Mouse (Mus musculus): ENCODE data around the gene Mettl25.

The Mettl25 gene

GRCm38 (mm10) chr10:105840928-105841888, at the start of gene Mettl25, which contains the start of gene Ccdc59:
TSS of gene Mettl25 (minus strand) at chr10:105841380.
TSS of gene Ccdc59 (plus strand) at chr10:105841067.
- peak; percentile 97 to 98 for DNase-seq

DNA sequence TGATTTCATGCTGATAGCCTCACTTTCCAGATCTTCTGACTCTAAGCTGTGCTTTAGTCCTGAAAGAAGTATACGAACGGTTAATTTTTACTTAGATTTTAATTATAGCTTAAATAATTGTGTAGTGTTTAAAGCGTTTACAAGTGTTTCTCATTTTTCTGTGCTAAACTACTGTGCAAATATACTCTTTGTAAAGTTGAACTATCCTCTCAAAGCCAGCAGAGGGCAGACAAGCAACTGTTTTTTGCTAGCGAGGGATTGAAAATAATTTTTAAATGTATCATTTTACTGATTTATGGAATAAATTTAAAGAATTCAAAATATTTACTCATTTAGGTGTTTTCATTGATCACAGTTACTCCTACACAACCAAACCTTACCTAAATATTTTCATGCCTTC, 26.1 kb upstream of the Mettl25 start:
- DNase-seq = peak; percentile 48 to 62

DNA sequence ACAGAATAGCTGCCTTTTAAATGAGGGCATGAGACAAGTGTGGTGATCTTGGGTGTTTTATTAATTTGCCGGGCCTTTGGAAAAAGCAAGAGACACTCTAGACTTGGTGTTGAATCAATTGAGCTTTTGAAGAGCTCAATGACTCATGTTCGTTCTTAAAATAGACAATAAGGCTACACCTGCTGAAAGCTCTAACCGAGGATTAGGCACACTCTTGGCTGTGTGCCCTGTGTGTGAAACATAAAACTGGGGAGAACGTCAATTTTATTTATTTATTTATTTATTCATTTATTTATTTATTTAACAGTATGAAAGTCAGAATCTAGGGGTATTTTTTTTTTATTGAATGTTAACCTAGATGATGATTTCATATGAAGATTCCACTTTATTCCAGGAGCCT, 10.0 kb upstream of the Mettl25 start:
- peak in 1 of 2 experiments; percentile 21 for DNase-seq

- DNase-seq = peak; percentile 50 to 62
Observed at GRCm38 (mm10) chr10:105850286-105850685, 9.1 kb upstream of the Mettl25 start.

DNA sequence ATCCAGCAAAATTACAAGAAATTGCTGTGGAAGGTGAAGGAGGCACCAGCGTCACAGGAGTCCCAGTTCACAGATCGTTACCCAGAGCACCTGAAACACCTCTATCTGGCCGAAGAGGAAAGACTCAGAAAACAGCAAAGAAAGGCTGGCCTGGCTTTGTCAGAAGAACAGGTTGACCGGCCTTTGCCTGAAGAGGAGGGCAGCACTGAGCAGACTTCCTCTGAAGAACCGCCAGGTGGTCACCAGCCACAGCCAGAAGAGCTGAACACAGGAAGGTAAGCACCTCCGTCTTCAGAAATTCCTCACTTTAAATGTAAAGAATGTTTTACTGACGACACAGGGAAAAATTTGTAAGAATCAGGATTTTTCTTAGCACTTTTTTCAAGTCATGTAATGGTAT, 1.4 kb upstream of the Mettl25 start:
- DNase-seq = peak; percentile 18 to 19

DNA sequence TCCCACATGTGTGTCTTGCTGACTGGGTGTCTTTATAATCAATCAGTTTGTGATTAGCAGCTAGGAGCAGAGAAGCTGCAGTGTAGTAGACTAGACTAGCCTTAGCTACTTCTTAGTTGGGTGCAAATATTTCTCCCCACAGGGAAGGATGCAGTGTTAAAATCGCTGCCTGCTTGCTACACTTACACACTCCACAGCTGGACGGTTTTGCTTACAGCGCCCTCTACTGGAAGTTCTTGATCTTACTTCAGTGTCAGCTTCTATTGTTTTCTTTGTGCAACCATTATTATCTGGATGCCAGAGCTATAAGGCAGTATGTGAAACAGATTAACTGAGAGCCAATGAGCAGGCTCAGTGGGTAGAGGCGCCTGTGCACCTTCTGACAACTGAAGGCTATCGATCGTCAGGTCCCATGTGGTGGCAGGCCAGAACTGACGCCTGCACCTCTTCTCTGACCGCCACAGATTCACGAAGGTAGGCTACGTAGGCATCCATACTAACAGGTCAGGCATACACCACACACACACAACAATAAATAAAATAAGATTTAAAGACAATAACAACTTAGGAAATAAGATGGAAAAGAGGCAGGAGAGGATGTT, 6.5 kb downstream of the Mettl25 start:
- peak; percentile 23 to 39 for DNase-seq

- DNase-seq = no peak
Observed at GRCm38 (mm10) chr10:105806259-105807010, 34.7 kb downstream of the Mettl25 start.

GRCm38 (mm10) chr10:105803461-105803860, 37.7 kb downstream of the Mettl25 start:
- no peak for DNase-seq

GRCm38 (mm10) chr10:105802132-105802531, 39.0 kb downstream of the Mettl25 start:
- DNase-seq = no peak

GRCm38 (mm10) chr10:105801147-105801546, 40.0 kb downstream of the Mettl25 start:
- DNase-seq = no peak

DNA sequence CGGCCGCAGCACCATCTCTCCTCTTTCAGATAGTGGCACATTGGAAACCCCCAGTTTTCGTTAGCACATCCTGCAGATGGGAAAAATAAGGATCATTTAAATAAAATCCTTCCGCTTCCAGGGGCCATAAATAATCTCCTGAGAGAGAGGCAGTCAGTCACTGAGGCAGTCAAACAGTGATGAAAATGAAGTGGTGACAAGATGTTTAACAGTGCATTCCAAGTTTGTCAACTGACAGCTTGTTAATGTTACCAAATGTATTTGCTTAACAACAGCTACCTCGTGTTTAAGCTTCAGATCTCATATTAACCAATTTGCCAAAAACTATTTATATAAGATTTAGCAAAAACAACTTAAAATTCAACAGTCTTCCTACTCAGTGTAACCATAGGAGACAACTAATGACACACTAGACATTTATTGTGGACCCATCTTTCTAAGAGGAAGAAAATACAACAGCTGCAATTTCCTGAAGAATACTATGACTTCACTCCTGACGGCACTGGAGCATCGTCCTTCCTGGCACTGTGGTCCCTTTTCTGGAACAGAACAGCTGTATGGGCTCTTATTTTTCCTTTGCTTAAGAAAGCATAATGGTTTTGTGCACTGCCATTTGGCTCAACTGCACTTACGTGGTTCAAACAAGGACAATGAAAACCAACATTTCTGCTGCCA, 43.8 kb downstream of the Mettl25 start:
- DNase-seq = no peak

DNA sequence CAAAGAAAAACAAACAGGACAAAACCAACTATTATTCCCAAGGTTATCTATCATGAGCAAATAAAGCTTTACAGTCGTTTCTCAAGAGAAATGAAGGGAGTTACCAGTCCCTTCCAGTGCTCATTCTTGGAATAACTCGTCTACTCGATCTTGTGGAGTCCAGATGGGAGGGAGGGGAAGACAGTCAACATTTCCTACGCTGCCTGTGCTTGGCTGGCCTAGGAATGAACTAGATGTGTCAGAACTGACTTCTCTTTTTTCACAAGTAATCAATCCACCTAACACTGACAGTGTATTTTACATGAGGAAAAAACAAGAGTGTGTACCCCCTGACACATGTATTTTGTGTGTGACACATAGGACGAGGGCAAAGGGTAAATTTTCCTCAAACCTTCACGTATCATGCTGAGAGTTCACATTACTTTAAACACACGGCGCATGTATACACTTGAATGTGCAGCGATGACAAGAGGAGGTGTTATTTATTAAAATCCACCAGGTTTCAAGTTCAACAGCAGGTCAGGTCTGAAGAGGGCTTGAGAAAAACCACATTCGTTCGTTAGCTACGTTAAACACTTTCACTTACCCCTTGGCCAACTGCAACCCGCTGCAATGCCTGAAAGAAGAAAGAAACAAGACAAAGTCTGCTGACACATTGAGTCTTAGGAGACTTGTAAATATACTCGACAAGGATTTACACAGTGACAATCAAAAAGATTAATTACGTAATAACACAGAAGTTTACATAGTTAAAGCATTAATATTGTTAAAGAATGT, 47.2 kb downstream of the Mettl25 start:
- DNase-seq = no peak

DNA sequence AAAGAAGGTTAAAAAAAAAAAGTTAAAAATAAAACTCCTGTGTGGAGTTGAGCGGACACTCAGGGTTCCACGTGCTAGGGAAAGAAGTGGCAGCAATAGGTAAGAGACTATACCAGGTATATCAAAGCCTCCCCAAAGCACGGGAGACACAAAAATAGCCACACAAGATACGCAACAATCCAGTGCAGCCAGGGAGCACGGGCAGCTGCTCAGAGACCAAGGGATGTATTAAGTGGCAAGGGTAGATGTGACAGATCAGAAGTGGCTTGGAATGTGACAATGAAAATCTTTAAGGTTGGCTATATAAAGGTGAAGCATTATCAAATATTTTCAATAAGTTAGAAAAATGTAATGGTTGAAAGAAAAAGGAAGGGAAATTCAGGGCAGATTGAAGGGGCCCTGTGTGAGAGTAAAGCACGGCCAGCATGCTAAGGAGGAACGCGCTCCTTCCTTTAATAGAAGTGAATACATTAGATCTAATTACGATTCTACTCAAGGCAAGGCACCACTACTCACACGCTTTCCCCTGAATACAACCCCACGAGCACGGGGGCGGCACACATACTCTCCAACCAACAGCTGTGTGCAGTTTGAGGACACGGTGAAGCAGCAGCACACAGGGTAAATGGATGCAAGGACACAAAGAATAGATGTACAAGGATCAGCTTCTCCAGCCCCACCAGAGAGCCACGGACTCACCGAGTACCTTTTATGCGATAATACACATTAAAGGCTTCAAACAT, 52.3 kb downstream of the Mettl25 start:
- DNase-seq = peak in 1 of 2 experiments; percentile 22

- DNase-seq = peak in 1 of 2 experiments; percentile 10
Observed at GRCm38 (mm10) chr10:105783766-105784165, 57.4 kb downstream of the Mettl25 start.

GRCm38 (mm10) chr10:105774382-105774781, 66.8 kb downstream of the Mettl25 start:
- DNase-seq = peak; percentile 90 to 91

DNA sequence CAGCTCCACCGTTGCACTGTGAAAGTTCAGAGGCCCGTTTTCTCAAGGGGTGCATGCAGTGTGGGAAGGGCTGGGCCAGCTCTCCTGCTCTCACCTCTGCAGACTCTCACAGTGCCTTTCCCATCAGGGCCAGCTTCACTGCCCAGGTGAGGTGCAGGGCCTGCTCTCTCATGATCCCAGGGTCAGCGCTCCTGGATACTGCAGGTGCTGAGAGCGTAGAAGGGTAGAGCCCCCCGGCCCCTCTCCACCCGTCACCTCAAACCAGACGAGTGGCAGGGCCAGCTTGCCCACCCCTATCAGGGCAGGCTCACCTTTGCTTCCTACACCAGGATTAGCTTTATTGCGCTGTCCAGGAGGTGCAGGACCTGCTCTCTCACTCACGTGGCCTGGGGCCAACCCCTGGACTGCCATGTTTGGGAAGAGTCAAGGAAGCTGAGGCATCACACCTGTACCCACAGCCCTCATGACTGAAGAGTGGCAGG, 68.3 kb downstream of the Mettl25 start:
- peak; percentile 5 to 13 for DNase-seq

DNA sequence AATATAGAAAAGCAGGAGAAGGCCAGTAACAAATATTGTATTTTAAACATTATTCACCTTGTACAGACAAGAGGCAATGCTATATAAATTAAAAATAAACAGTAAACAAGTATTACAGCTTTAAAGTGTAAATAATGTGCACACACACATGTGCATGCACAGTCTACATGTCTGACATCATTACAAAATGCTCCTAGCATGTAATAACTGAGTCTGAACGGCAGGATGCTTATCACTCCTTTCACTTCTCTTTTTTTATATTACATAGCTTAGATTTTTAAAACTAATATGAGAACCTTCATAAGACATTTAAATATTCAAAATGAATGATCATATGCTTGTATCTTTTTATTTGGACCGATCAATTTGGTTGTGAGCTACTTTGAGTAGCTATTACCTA, 77.2 kb downstream of the Mettl25 start:
- no peak for DNase-seq

DNA sequence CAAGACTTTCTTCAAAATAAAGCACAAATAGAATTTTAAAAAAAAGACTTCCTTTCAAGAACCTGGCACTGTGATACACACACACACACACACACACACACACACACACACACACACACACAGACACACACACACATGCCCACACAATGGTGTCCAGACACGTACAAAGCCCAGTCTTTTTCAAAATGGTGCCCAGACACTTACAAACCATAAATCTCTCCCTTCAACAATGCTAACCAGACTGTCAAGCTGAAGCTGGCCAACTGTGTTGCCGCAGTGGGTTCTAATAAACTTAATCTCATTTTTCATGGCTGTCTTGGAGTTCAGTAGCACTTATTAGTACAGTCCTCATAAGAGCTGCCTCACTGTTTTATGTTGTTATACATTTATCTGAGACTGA, 80.7 kb downstream of the Mettl25 start:
- DNase-seq = no peak

- DNase-seq = no peak
Observed at GRCm38 (mm10) chr10:105760046-105760445, 81.1 kb downstream of the Mettl25 start.

GRCm38 (mm10) chr10:105753831-105754605, 87.2 kb downstream of the Mettl25 start:
- no peak for DNase-seq

Data from cerebellum, postnatal 10 days (tissue).